Mouse (Mus musculus) right cerebral cortex, adult 2 months (tissue): ENCODE measurements around the gene Sumo1.
"Not testable (repeated sequence)": the region's sequence is repeated elsewhere in the genome, so short reads cannot be mapped to it uniquely, and the experiment has no call there.

ENCODE experiments used
- DNase-seq, 2 experiments: peaks; one replicate each; pipeline ENCODE4 v3.0.0; 2021 to 2022; ENCODE audit warnings: low spot score in 2 of 2

The Sumo1 gene

DNA sequence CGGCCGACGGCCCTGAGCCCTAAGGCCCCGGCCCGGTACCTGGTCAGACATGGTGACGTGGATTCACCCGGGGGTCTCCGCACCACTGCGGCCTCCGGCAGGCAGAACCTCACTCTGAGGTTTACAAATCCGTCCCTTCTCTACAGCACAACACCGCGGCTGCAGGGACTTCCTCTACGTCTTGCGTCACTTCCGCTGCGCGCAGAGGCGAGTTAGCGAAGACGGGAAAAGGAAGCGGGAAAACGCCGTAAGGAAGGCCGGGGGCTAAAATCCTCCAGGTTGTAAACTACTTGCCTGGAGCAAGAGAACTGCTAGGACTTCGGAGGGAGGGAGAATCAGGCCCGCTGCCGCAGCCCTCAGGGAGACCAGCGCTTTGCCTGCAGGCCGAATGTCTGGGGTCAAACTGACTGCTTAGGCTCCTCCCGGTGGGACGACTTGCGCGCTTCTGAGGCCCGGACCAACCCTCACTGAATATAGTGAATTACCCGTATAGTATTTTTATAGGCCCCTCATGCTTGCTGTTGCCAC is at the start of gene Sumo1:
Gene Sumo1 (minus strand): TSS at position 194 of the 528 bp plus-strand sequence.
- DNase-seq, result peak; percentile 89 to 94

DNA sequence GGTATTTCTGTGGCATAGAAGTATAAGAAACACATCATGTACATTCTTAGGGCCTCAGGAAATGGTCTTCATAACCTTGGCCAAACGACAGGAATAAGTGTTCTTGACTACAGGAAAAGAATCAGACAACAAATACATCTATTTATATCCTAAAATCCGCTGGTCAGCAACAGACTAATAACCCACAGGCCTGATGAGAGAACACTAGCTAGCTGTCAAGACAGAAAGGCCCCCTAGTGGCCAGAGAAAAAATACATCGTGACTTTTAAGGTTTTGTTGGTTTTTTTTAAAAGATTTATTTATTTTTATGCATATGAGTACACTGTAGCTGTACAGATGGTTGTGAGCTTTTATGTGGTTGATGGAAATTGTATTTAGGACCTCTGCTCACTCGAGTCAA is 49.3 kb upstream of the Sumo1 start:
- peak; percentile 10 to 11 for DNase-seq

DNA sequence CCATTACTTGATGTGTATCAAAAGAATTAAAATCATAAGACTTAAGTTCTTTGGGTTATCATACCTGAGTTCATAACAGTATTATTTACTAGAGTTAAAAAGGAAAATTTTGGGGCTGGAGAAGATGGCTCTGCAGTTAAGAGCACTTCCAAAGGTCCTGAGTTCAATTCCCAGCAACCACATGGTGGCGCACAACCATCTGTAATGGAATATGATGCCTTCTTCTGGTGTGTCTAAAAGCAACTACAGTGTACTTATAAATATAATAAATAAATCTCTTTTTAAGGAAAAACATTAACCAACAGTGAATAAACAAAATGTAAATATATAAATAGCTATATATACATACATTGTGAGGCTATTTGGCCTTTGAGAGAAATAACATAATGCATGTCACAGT is 31.1 kb upstream of the Sumo1 start:
- no peak for DNase-seq

DNA sequence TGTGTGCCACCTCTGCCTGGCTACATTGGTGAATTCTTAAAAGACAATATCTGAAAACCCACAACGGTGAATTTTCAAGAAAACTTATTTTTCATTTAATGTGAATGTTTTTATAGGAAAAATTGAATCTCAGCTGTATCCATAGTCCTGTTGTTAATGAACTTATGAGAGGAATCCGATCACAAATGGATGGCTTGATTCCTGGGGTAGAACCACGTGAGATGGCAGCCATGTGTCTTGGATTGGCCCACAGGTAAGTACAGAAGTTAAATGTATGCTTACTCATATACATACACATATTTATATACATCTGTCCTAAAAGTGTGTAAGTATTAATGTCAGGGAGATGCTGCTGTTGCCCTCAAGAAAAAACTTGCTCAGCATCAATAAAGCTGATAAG is 27.6 kb upstream of the Sumo1 start:
- no peak for DNase-seq

DNA sequence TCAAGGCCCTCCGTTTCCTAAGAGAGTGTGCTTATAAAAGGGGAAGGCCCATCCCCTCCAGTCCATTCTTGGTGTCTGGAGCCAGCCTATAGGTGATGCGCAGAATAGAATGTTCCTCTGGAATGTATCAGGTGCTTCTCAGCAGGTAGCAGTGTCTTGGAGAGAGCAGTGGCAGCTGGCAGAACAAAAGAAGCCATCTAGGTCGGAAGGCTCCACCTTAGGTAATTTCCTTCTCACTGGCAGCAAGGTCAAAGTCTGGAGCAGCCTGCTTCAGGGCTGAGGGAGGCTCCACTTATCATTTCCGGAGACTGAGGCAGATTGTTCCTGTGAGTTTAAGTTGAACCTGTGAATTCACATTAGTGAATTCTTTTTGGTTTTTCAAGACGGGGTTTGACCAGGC is 27.1 kb upstream of the Sumo1 start:
- no peak for DNase-seq

DNA sequence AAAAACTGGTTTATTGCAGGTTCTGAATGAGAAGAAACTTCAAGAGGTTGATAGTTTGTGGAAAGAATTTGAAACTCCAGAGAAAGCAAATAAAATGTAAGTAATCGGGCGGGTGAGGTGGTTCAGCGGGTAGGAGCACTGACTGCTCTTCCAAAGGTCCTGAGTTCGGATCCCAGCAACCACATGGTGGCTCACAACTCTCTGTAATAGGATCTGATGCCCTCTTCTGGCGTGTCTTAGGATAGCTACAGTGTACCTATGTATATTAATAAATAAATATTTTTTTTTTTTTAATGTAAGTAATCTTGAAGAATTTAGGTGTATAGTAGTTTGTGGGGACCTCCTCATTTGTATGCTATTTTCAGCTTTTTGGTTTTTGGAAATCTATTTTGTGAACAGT is 19.8 kb upstream of the Sumo1 start:
- no peak for DNase-seq

DNA sequence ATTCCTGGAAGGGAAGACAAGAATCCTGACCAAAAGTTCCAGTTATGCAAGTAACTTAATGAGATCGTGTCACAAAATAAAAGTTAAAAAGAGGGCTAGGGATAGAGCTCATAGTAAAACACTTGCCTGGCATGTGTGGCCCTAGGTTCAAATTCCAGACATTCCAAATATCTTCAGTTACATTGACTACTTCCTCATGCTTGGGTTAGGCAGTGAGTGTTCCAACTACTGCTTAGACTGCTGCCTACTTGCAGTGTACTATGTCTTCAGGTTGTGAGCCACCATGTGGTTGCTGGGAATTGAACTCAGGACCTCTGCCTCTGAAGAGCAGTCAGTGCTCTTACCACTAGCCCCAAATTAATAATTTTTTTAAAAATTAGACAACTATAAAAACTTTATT is 16.9 kb upstream of the Sumo1 start:
- no peak for DNase-seq

DNA sequence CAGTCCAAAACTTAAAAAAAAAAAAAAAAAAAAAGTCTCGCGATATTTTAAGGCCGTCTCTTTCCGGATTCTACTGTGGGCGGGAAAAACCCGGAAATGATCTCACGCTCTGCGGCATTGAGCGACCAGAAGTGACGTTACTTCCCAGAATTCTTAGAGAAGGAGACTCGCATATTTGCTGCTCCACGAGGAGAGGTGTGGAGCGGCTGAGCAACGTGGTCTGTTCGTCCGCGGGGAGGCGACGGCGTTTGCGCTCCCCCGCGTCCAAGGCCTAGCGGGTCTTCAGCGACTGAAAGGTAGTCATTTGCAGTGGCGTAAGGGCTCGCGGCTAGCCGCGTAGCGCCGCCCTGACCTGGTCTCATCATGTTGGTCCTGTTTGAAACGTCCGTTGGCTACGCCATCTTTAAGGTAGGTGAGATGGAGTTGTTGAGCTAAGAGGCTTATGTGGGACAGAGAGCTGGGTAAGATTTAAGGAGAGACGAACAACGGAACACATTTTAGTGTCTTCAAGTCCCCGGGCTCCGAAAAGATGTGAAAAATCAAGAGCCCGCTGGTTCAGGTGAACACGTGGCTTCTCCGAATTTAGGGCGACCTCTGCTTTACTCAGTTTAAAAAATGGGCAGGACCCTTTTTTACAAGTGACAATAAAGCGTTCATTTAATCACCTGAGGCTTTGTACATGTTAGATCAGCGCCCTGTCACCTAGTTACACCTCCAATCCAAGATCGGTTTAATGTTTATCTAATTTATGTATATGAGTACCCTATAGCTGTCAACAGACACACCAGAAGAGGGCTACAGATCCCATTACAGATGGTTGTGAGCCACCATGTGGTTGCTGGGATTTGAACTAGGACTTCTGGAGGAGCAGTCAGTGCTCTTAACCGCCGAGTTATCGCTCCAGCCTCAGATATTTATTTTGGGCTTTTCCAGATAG is 14.5 kb upstream of the Sumo1 start, which contains the start of gene Nop58:
Gene Nop58 (plus strand): TSS at position 153 of the 937 bp plus-strand sequence.
- DNase-seq, result peak; percentile 92 to 93

DNA sequence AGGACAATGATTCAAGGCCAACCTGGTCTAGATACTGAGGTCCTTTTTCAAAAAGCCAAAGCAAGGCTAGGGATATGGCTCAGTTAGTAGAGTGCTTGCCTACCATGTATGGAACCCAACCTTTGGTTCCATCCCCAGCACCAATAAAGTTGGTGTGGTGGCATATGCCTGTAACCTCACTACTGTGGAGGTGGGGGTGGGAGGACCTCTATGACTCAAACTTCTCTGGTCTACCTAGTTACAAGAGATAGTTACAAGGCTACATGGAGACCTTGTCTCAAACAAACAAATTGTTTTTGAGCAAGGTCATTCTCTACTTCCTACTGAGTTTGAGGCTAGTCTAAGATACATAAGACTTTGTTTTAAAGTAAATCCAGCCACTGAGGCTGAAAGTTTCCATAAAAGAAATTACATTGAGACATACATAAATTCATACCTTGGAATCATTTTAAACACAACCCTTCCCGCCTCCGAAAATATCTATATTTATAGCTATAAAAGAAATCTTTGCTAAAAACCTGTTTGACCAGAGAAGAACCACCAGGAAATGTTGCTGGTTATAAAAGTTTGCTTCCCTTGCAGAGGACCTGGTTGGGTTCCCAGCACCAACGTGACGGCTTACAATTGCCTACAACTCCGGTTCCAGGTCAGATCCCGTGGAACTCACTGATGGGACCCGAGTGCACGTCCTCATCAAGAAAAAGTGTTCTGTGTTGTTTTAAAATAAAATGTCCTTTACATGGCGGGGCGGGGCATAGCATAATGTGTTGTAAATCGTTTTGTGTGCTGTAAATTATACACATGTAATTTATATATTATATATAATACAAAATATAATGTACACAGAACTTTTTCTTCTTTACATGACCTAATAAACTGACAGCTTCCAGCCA is 13.5 kb upstream of the Sumo1 start:
- DNase-seq, result peak in 1 of 2 experiments; percentile 15

DNA sequence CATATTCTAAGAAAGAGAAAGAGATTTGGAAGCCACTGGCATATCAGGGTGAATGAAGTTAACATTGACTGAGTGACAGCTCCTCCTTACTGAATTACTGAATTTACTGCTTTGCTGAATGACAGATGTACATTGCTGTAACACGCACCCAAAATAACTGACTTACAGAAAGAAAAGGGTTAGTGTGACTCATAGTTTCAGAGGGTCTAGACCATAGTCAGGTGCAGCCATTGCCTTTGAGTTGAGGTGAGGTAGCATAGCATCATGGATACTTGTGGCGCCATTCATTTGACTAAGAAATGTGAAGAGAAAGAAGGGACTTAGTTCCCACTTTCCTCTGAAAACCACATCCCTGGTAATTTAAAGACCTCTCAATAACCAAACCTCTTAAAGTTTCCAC is 3.0 kb upstream of the Sumo1 start:
- DNase-seq, result no peak

DNA sequence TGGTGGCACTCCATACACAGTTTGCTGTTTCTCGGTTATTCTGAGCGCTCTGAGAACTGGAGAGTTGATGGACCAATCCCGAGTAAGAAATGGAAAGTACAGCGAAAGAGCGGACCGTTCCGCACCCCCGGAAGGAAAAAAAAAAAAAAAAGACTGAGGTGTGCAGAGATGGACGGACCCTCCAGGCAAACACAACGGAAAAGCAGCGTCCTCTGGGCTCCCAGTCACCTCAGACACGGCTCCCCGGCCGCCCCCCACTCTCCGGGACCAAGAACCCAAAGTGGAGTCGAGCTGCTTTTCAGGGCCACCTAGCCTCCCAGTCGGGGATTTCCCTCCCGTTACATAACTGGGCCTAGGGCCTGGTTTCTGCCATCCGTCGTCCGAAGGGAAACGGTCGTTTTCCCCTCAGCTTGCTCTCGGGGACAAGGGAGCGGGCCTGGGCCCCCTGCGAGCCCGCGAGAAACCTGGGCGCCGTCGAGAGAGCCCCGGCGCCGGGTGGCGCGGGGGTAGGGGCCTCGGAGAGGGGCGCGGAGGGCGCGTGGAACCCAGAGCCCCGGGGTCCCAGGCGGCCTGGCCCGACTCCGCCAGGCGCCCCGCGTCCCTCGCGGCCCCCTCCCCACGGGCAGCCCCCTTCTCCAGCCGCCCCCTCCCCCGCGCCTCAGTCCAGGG is 538 bp downstream of the Sumo1 start:
- DNase-seq, result peak; percentile 20 to 36

DNA sequence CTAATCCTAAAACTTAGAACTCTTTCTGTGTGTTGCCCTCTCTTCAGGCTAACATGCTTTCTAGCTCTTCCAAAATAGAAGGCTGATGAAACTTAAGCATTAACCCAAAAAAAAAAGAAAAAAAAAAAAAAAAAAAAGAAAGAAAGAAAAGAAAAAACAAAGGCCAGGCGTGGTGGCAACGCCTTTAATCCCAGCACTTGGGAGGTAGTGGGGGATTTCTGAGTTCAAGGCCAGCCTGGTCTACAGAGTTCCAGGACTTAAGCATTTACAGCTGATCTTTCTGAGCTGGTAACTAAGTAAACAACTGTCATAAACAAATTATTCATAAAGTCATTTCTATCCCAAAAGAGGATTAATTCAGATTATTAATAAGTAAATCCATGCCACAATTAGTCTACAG is 1.8 kb downstream of the Sumo1 start:
- no peak for DNase-seq

DNA sequence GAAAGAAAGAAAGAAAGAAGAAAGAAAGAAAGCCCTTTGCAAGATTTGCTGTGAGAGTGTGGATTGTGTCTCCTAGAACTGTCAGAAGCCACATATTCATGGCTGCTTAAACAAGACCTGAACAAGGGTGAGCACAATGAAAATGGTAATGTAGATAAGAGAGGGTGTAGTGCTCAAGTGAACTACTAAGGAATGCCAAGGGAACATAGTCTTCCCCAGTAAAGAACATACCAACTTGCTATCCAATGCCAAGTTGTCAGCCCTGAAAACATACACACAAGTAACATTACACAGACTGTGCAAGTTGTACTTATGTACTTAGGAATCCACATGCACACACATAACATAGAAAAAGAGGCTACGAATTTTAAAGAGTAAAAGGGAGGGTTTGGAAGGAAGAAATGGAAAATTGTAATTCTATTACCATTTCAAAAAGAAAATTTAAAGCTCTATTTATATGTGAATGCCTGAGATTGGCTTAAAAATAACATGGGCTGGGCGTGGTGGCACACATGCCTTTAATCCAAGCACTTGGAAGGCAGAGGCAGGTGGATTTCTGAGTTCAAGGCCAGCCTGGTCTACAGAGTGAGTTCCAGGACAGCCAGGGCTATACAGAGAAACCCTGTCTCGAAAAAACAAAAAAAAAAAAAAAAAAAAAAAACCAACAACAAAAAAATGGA is 7.0 kb downstream of the Sumo1 start:
- no peak for DNase-seq

DNA sequence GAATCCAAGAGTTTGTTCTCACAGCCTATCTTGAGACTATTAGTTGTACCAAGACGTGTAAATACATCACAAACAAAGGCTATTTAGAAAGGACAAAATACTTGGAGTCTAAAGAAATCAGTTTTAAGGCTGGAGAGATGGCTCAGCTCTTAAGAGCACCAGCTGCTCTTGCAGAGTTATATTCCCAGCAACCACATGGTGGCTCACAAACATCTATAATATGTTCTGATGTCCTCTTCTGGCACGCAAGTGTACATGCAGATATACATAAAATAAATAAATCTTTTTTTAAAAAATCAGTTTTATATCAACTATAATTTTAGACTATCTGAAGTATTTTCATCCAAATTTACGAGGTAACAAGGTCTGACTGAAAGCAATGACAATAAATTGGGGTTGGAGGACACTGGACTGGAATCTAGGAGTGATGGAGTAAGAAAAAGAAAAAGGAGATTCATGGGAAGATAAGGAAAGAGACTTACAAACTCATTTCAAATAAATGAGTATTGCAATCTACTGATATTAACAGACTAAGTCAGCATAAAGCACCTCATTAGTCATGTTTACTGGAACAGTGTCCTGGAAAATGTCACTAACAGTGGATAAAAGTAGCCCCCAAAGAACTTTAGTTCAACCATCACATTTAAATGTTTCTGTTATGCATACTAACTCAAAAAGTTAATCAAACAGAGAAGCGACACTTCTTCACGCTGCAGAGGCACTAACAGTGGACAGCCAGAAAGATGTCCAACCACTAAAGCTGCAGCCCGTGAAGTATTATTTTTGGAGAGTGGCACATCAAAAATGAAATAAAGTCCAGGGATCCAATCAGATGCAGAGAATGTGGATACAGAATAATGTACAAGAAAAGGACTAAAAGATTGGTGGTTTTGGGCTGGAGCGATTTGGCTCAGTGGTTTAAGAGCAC is 14.1 kb downstream of the Sumo1 start:
- DNase-seq, result no peak

DNA sequence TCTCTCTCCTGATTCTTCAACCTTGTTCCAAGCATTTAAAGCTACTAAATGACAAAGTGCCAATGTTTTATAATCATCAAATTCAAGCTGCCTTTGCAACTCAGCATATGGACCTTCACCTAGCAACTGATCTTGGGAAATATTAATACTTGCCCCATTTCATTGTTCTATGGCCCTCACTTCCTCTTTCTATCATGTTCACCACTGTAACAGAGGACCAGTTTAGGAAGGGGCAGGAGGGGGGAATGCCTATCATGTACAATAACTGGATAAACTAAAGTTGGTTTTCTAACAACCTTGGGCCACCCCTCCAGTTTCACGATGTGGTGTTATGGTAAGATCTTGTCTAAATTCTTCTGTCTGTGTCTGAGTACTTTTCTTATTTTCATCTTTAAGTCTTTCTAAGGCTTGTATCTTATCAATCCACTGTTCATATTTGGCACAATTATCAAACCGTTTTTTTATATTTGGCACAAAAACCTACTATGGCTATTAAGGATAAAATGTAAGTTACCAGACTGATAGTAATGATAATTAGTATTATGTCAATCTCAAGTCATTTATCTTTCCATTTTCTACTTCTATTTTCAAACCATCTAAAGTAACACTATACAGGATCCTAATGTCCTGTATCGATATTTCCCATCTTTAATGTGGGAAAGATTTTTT is 17.3 kb downstream of the Sumo1 start:
- DNase-seq, result no peak

DNA sequence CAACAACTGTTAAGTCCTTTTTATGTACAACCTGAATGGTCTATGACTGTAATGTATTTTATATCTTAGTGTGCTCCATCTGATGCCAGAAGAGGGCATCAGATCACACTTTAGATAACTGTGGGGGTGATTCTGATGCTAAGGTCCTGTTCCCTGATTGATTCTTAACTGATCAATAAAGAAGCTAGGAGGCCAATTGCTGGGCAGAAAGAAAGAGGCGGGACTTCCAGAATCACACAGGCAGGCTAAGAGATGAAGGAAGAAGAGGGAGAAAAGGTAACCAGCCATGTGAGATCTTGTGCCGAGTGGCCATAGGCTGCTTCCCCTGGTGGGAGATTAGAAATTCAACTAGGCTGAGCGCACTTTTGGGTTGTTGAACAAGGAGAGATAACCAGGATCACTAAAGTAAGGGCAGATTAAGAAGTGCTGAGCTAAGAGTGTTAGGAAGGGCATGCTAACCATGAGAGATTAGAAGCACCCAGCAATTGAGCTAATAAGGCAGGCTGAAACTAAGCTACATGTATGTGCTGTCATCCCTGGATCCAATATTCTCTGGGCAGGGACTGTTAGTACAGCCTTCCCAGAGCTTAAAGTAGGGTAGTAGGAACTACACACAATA is 19.3 kb downstream of the Sumo1 start:
- DNase-seq, result no peak

DNA sequence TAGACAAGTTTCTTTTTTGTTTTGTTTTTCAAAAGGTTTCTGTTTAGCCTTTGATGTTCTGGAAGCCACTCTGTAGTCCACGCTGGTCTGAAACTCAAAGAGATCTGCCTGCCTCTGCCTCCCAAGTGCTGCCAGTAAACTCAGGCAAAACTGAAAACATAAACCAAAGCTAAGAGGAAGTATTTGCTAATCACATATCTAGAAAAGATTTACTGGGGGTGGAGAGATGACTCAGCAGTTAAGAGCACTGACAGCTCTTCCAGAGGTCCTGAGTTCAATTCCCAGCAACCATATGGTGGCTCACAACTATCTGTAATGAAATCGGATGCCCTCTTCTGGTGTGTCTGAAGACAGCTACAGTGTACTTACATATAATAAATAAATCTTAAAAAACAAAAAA is 24.1 kb downstream of the Sumo1 start:
- not testable (repeated sequence) for DNase-seq

DNA sequence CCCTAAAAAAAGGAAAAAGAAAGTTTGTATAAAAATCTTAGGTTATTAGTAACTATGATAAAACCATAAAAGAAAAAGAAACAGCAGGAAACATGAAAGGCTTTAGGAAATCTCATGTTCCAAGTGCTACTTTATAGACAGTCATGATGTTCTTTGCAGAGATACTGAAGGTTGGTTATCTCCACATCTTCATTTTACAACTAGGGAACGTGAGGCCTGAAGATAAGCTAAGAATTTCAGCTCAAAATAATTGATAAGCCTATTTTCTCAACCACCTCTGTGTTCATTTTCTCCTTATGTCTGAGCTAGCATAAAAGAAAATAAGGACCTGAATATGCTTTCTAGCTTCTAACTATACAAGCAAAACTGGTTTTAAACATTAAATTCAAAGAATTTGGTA is 28.1 kb downstream of the Sumo1 start:
- DNase-seq, result no peak

DNA sequence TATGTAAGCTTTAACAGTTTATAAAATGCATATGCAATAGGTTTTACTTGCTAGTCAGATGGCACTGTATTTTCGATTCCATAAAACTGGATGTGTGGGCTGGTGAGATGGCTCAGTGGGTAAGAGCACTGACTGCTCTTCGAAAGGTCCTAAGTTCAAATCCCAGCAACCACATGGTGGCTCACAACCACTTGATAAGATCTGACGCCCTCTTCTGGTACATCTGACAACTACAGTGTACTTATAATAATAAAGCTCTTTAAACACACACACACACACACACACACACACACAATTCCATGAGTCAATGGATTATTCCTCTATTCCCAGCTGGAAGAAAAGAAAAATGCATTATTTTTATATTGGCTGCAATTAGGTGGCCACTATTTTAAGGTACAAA is 32.3 kb downstream of the Sumo1 start:
- DNase-seq, result no peak
